Mouse (Mus musculus) myocyte (in vitro differentiated cells): Measurements from ENCODE around the gene Tmem132a. TPM values are rescaled to one million over a fixed set of nuclear protein-coding genes. Genes with fewer than 3 reads are reported as not detected.

Source experiments
- H3K27me3 ChIP-seq: one replicate; pipeline ENCODE4 v1.6.1; 2011; ENCODE audit not compliant: control insufficient read depth, insufficient read depth, insufficient read length
- H3K36me3 ChIP-seq: one replicate; pipeline ENCODE4 v1.6.1; 2011; ENCODE audit not compliant: control insufficient read depth, insufficient read depth
- H3K4me2 ChIP-seq: one replicate; pipeline ENCODE4 v1.6.1; 2011; ENCODE audit warnings: low read depth, control low read depth
- H3K4me3 ChIP-seq: one replicate; pipeline ENCODE4 v1.5.1; 2011; ENCODE audit warnings: mild to moderate bottlenecking, control low read depth, moderate library complexity
- H3K79me2 ChIP-seq: one replicate; pipeline ENCODE4 v1.6.1; 2011; ENCODE audit not compliant: control insufficient read depth, insufficient read depth
- H3ac ChIP-seq: one replicate; pipeline ENCODE4 v1.6.1; 2011; ENCODE audit not compliant: control insufficient read depth, insufficient read length
- CEBPB ChIP-seq: IDR thresholded peaks from 2 replicates; pipeline ENCODE4 v1.6.1; 2011; ENCODE audit warnings: mild to moderate bottlenecking, moderate library complexity; ENCODE audit not compliant: poor library complexity, insufficient read depth, severe bottlenecking
- E2F4 ChIP-seq: IDR thresholded peaks from one replicate; pipeline ENCODE4 v1.6.1; 2011; ENCODE audit warnings: mild to moderate bottlenecking, control low read depth, moderate library complexity; ENCODE audit not compliant: insufficient read depth
- MAX ChIP-seq: IDR thresholded peaks from one replicate; pipeline ENCODE4 v1.6.1; 2011; ENCODE audit warnings: low read depth, mild to moderate bottlenecking, control low read depth
- MYOD1 ChIP-seq, 3 experiments: IDR thresholded peaks; one replicate each; pipeline ENCODE4 v1.6.1; 2011; ENCODE audit warnings: control low read depth in 2 of 3, low read depth in 2 of 3, mild to moderate bottlenecking in 2 of 3, moderate library complexity in 1 of 3; ENCODE audit not compliant: insufficient read length in 2 of 3, control insufficient read depth in 1 of 3
- MYOG ChIP-seq, 3 experiments: IDR thresholded peaks; one replicate each; pipeline ENCODE4 v1.6.1; 2011; ENCODE audit warnings: control low read depth in 2 of 3, low read depth in 2 of 3, mild to moderate bottlenecking in 2 of 3; ENCODE audit not compliant: insufficient read length in 2 of 3, control insufficient read depth in 1 of 3, insufficient read depth in 1 of 3
- POLR2A ChIP-seq: IDR thresholded peaks from one replicate; pipeline ENCODE4 v1.6.1; 2011; ENCODE audit warnings: low read depth, mild to moderate bottlenecking, control low read depth, moderate library complexity; ENCODE audit not compliant: insufficient read length
- POLR2AphosphoS2 ChIP-seq: IDR thresholded peaks from one replicate; pipeline ENCODE4 v1.6.1; 2011; ENCODE audit warnings: low read depth, control low read depth; ENCODE audit not compliant: insufficient read length
- REST ChIP-seq: IDR thresholded peaks from one replicate; pipeline ENCODE4 v1.6.1; 2011; ENCODE audit warnings: mild to moderate bottlenecking, control low read depth, moderate library complexity; ENCODE audit not compliant: insufficient read depth, insufficient read length
- SRF ChIP-seq: IDR thresholded peaks from one replicate; pipeline ENCODE4 v1.6.1; 2011; ENCODE audit warnings: low read depth; ENCODE audit not compliant: control insufficient read depth, insufficient read length
- TCF12 ChIP-seq: IDR thresholded peaks from one replicate; pipeline ENCODE4 v1.6.1; 2011; ENCODE audit warnings: mild to moderate bottlenecking, control low read depth; ENCODE audit not compliant: poor library complexity, insufficient read depth, severe bottlenecking
- TCF3 ChIP-seq: IDR thresholded peaks from one replicate; pipeline ENCODE4 v1.6.1; 2011; ENCODE audit warnings: low read depth, control low read depth; ENCODE audit not compliant: insufficient read length
- USF1 ChIP-seq: IDR thresholded peaks from one replicate; pipeline ENCODE4 v1.6.1; 2011; ENCODE audit warnings: low read depth, mild to moderate bottlenecking, control low read depth, moderate library complexity
- polyA plus RNA-seq: library from polyadenylated mRNA; unstranded; fragments of >200 nt; fragmentation: generic; extraction: Trizol; gene quantifications from one replicate; pipeline ENCODE4 v1.2.1, GENCODE M21; 2012; ENCODE audit warnings: missing spikeins

The Tmem132a gene
- polyA plus RNA-seq, 1 experiment, result 118 TPM

GRCm38 (mm10) chr19:10880975-10881425, 11.3 kb upstream of the Tmem132a start:
- H3ac ChIP-seq, result peak overlapping the region; percentile 23
- H3K4me2 ChIP-seq, result peak overlapping the region; percentile 92
- no peaks in the 10 kb centered on the region for H3K27me3 ChIP-seq
- TF ChIP-seq POLR2AphosphoS2, result peak; percentile 44
- TF ChIP-seq E2F4, result no peak
- TF ChIP-seq MAX, result no peak
- peak; percentile 94 for TF ChIP-seq TCF12
- no peak for TF ChIP-seq REST
- no peak for TF ChIP-seq CEBPB
- TF ChIP-seq MYOG (IDR thresholded peaks at IDR 0.05; ENCODE audit: control insufficient read depth in 1 of 3, insufficient read depth in 1 of 3, insufficient read length in 2 of 3, low read depth in 2 of 3), result peak; percentile 93 to 99 (median 96)
- peak; percentile 34 for TF ChIP-seq POLR2A
- TF ChIP-seq MYOD1 (IDR thresholded peaks at IDR 0.05; ENCODE audit: control insufficient read depth in 1 of 3, insufficient read length in 2 of 3, low read depth in 2 of 3), result peak; percentile 81 to 97 (median 87)
- TF ChIP-seq TCF3, result peak; percentile 87
- peak overlapping the region; percentile 57 for H3K4me3 ChIP-seq
- H3K79me2 ChIP-seq, result peaks cover 37% of the 10 kb centered on the region
- H3K36me3 ChIP-seq, result no peaks in the 10 kb centered on the region

- peaks cover 44% of the 10 kb centered on the region for H3K79me2 ChIP-seq
- no peaks in the 10 kb centered on the region for H3K27me3 ChIP-seq
- H3K36me3 ChIP-seq, result no peaks in the 10 kb centered on the region
- peak overlapping the region; percentile 23 for H3ac ChIP-seq
- peak overlapping the region; percentile 92 for H3K4me2 ChIP-seq
- TF ChIP-seq E2F4 (no peak), MAX (no peak), CEBPB (no peak), SRF (no peak), MYOG (IDR thresholded peaks at IDR 0.05; ENCODE audit: control insufficient read depth in 1 of 3, insufficient read depth in 1 of 3, insufficient read length in 2 of 3, low read depth in 2 of 3) (peak; percentile 8 to 92 (median 87)), TCF3 (no peak), TCF12 (no peak), REST (no peak), MYOD1 (IDR thresholded peaks at IDR 0.05; ENCODE audit: control insufficient read depth in 1 of 3, insufficient read length in 2 of 3, low read depth in 2 of 3) (peak; percentile 52 to 84 (median 72)), POLR2A (peak; percentile 45), USF1 (no peak), POLR2AphosphoS2 (peak; percentile 67)
- H3K4me3 ChIP-seq, result peak overlapping the region; percentile 57
Measured at GRCm38 (mm10) chr19:10880085-10880974, 10.6 kb upstream of the Tmem132a start.

GRCm38 (mm10) chr19:10878201-10878837, 8.6 kb upstream of the Tmem132a start:
- no peaks in the 10 kb centered on the region for H3K27me3 ChIP-seq
- no peak overlapping the region for H3ac ChIP-seq
- peaks cover 55% of the 10 kb centered on the region for H3K79me2 ChIP-seq
- peak in 1 of 3 experiments; percentile 37 for TF ChIP-seq MYOG (IDR thresholded peaks at IDR 0.05; ENCODE audit: control insufficient read depth in 1 of 3, insufficient read depth in 1 of 3, insufficient read length in 2 of 3, low read depth in 2 of 3)
- no peak for TF ChIP-seq REST
- H3K4me3 ChIP-seq, result no peak overlapping the region
- peaks cover 11% of the 10 kb centered on the region for H3K36me3 ChIP-seq
- peak overlapping the region; percentile 92 for H3K4me2 ChIP-seq

- no peak for TF ChIP-seq POLR2AphosphoS2
- no peak for TF ChIP-seq MAX
- no peak for TF ChIP-seq SRF
- TF ChIP-seq MYOG (IDR thresholded peaks at IDR 0.05; ENCODE audit: control insufficient read depth in 1 of 3, insufficient read depth in 1 of 3, insufficient read length in 2 of 3, low read depth in 2 of 3), result no peak
- Histone ChIP-seq H3K4me3 (no peak overlapping the region), H3K27me3 (no peaks in the 10 kb centered on the region), H3K79me2 (peaks cover 44% of the 10 kb centered on the region), H3K36me3 (peaks cover 23% of the 10 kb centered on the region), H3K4me2 (no peak overlapping the region), H3ac (no peak overlapping the region)
Measured at GRCm38 (mm10) chr19:10871328-10871961, 1.7 kb upstream of the Tmem132a start.
